Mouse (Mus musculus): ENCODE measurements around the gene Psapl1.
"Not testable (repeated sequence)": the region's sequence is repeated elsewhere in the genome, so short reads cannot be mapped to it uniquely, and the experiment has no call there.

Psapl1 gene

DNA sequence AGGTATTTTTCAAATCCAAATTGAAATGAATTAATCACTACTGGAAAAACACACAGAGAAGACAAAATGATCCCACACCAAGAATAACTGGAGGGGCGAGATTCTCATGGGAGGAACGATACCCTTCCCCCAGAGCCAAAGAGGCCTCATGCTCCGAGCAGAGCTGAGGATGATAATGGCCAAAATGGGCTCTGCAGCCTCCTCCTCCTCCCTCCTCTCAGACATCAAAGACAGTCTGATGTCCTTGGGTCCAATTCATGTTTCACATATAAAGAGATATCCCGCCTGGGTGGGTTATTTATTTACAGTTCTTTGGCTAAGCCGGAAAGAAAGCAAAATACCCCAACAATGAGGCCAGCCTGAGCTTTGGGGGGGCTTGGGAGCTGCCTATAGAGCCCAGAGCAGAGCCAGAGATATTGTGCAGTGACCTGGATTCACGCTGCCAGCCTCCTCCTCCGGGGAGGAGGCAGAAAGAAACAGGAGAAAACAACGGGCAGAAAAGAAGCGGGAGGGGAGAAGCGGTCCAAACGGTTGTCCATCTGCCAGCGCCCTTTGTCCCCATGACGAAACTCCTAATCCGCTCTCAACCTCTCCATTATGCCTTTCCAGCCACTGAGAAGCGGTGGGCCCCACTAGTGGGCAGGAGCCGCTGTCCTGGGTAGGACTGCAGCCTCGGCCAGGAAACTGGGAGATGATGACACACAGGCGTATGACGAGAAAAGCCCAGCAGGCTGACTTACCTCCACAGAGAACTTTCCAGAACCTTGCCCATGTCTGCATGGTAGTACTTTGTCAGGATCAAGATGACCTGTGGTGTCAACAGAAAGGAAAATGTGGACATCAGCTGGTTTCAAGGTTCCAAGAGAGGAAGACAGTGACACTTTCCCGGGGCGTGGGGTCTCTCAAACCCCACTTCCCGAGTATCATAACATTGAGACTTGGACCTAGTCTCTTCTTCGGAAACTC, 24.9 kb downstream of the Psapl1 start:
- H3K27me3 ChIP-seq (ENCODE audit: control insufficient read depth, insufficient read depth, low read length, poor library complexity, severe bottlenecking) = no peaks in the 10 kb centered on the region
- no peak for DNase-seq (ENCODE audit: low read depth, low spot score)
- no peaks in the 10 kb centered on the region for H3K36me3 ChIP-seq (ENCODE audit: control insufficient read depth, insufficient read depth, low read length, poor library complexity, severe bottlenecking)

DNA sequence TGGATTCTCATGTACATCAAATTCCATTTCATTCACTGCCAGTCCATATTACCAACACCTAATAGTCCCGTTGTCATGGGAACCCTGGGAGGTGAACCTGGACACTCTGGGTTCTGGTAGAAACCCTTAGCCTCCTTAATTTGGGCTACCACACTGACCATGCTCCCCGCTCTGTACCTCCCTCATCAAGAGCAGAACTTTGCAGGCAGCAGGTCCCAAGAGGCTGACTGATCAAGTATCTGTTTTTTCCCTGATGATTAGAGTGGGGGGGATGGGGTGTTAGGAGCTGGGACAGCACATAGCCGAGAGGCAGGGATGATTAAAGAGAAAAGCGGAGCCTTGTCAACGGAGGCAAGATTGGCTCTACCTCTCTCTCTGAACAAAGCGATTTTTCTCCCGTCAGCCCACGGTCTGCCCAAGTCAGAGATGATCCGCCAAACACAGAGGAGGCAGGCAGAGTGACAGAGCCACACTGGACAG, 26.5 kb downstream of the Psapl1 start:
- Histone ChIP-seq H3K27me3 (ENCODE audit: control insufficient read depth, insufficient read depth, low read length, poor library complexity, severe bottlenecking) (no peaks in the 10 kb centered on the region), H3K36me3 (ENCODE audit: control insufficient read depth, insufficient read depth, low read length, poor library complexity, severe bottlenecking) (no peaks in the 10 kb centered on the region)
- no peak for DNase-seq (ENCODE audit: low read depth, low spot score)

DNA sequence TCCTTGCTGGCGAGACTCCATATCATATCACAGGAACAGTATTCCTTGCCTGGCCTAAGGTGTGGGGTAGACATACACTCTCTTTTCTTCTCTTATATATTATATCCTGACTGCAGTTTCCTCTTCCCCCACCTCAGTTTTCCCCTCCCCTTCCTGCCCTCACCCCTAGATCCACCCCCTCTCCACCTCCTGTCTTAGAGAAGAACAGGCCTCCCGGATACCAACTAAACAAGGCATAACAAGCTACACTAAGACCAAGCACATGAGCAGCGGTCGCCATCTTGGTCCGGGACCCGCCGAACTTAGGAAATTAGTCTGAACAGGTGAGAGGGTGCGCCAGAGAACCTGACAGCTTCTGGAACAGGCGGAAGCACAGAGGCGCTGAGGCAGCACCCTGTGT, 33.7 kb downstream of the Psapl1 start:
- not testable (repeated sequence) for H3K36me3 ChIP-seq (ENCODE audit: control insufficient read depth, insufficient read depth, low read length, poor library complexity, severe bottlenecking); H3K27me3 ChIP-seq (ENCODE audit: control insufficient read depth, insufficient read depth, low read length, poor library complexity, severe bottlenecking); DNase-seq (ENCODE audit: low read depth, low spot score)

DNA sequence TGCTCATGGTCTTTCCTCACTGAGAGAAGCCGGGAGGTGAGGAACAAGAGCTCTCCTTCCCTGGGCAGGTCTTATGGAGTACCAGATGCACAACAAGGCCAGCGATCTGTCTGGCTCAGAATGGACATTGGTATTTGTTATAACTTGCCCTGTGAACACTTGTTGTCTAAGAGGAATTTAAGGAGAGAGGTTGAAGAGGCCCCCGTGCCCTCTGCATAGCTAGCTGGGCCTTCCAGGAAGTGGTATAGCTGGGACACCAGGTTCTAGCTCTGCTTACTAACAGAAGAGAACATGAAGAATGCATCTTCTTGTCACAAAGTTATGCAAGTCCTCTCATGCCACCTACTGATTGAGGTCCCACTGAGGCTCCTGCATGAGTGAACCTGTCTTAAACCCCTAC, 44.2 kb downstream of the Psapl1 start:
- Histone ChIP-seq H3K36me3 (ENCODE audit: control insufficient read depth, insufficient read depth, low read length, poor library complexity, severe bottlenecking) (no peaks in the 10 kb centered on the region), H3K27me3 (ENCODE audit: control insufficient read depth, insufficient read depth, low read length, poor library complexity, severe bottlenecking) (no peaks in the 10 kb centered on the region)
- DNase-seq (ENCODE audit: low read depth, low spot score) = no peak

DNA sequence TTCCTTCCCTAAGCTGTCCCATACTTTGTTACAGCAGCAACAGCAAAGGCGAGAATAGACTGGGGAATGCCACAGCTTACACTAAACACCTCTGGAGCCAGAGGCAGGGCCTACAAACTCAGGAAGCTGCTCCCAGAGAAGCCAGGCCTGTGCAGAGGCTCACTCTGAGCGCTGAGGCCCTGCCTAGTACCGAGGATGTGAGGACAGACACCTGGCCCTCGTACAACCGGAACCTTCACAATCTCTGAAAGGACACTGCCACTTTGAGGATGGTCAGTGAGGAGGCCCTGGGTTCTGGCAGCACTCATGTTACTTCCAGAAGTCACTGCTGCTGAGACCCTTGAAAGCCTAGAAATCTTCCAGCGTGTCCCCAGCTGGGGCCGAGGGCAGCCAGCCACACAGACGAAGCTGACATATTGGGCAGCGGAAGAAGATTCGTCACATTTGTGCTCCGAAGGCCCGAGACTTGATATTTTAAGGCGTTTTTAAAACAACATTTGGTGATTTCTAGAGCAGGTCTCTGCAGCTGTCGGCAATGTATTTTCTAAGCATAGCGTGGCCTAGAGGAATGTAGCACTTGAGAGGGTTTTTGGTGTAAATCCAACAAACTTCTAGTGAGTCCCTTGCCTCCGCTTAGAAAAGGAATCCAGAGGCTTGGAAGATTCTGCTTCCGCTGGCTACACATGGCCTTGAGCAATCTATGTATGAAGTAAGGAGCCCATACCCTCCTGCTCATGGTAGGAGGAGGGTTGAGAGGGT, 49.1 kb downstream of the Psapl1 start:
- DNase-seq (ENCODE audit: low read depth, low spot score) = no peak
- Histone ChIP-seq H3K27me3 (ENCODE audit: control insufficient read depth, insufficient read depth, low read length, poor library complexity, severe bottlenecking) (no peaks in the 10 kb centered on the region), H3K36me3 (ENCODE audit: control insufficient read depth, insufficient read depth, low read length, poor library complexity, severe bottlenecking) (no peaks in the 10 kb centered on the region)

DNA sequence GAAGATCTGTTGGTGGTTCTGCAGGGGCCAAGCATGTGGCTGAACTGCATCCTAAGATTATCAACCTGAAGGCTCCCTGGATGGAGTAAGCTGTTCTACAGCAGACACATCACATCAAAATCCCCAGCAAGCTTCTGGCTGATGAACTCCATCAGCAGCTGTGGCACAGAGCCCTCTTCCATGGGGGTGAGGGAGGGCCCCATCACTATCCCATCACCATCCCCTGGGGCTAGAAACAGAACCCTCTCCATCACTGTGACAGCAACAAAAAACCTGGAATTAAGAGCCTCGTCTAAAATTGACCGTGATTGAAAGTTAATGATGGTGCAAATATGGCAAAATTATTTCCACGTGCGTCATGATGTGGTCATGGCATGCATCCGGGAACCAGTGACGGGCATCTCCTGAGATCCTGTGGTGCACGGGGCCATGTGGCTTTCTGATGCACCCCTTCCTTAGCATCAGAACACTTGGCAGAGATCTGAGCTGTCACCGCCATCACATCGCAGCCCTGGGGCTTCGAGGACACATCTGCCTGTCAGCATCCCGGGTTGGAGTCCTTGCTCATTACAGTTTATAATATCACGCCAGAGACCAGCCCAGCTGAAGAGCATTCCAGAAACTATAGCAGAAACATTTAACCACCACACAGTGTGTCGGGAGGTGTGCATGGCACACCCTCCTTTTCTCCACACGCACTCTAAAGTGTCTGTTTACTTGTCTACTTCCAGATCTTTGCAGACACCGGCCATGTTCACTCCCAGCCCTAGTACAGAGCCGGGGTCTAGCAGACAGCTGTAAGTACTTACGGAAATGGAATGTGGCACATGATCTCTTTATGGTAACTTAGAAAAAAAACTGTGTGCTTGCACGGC, 51.1 kb downstream of the Psapl1 start:
- no peak for DNase-seq (ENCODE audit: low read depth, low spot score)
- no peaks in the 10 kb centered on the region for H3K36me3 ChIP-seq (ENCODE audit: control insufficient read depth, insufficient read depth, low read length, poor library complexity, severe bottlenecking)
- no peaks in the 10 kb centered on the region for H3K27me3 ChIP-seq (ENCODE audit: control insufficient read depth, insufficient read depth, low read length, poor library complexity, severe bottlenecking)
